Mouse (Mus musculus): ENCODE data around the gene Agtr1b. TPM values are rescaled to one million over a fixed set of nuclear protein-coding genes. Genes with fewer than 3 reads are reported as not detected.

Gene Agtr1b
- polyA plus RNA-seq, 1 experiment from 2014 or later = not detected

DNA sequence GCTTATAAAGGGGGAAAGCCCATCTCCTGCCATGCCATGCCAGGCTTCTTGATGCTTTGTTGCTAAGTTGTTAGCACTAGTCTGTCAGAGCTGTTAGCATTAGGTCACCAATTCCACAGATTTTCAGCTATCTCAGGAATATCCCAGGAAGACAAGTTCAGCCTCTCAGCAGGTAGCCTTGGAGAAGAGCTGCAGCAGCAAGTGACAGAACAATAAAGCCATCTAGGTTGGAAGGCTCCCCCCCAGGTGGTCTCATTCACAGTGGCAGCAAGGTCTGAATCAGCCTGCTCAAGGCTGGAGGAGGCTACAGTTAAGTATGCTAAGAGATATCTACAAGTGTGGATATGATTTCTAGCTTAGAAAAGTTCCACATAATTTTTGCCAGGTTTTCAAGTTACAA, 75.6 kb downstream of the Agtr1b start:
- Histone ChIP-seq H3K27me3 (replicated peaks) (no peaks in the 10 kb centered on the region), H3K4me2 (no peak overlapping the region), H3K4me1 (replicated peaks) (no peaks in the 10 kb centered on the region), H3K9ac (no peak overlapping the region), H3K36me3 (no peaks in the 10 kb centered on the region), H3K4me3 (no peak overlapping the region), H3K27ac (ENCODE audit: poor library complexity, severe bottlenecking) (no peak overlapping the region), H3K9me3 (replicated peaks) (no peaks in the 10 kb centered on the region)
- no peak for ATAC-seq (ENCODE audit: insufficient number of reproducible peaks, low FRiP score)

- Histone ChIP-seq H3K9me3 (replicated peaks) (no peaks in the 10 kb centered on the region), H3K27me3 (replicated peaks) (no peaks in the 10 kb centered on the region), H3K27ac (ENCODE audit: poor library complexity, severe bottlenecking) (no peak overlapping the region), H3K4me3 (no peak overlapping the region), H3K4me1 (replicated peaks) (no peaks in the 10 kb centered on the region), H3K4me2 (no peak overlapping the region), H3K36me3 (no peaks in the 10 kb centered on the region), H3K9ac (no peak overlapping the region)
- ATAC-seq (ENCODE audit: insufficient number of reproducible peaks, low FRiP score) = no peak
- 80% methylated on average over 2 of the region's 2 CpGs for WGBS
Observed at GRCm38 (mm10) chr3:20288761-20289160, 78.2 kb downstream of the Agtr1b start.

- ATAC-seq (ENCODE audit: insufficient number of reproducible peaks, low FRiP score) = no peak
- H3K27me3 ChIP-seq (replicated peaks) = no peaks in the 10 kb centered on the region
- no peaks in the 10 kb centered on the region for H3K9me3 ChIP-seq (replicated peaks)
- H3K4me2 ChIP-seq = no peak overlapping the region
- H3K9ac ChIP-seq = no peak overlapping the region
- no peak overlapping the region for H3K4me3 ChIP-seq
- H3K27ac ChIP-seq (ENCODE audit: poor library complexity, severe bottlenecking) = no peak overlapping the region
- H3K4me1 ChIP-seq (replicated peaks) = no peaks in the 10 kb centered on the region
- no peaks in the 10 kb centered on the region for H3K36me3 ChIP-seq
- WGBS = 63% methylated on average over 1 of the region's 1 CpGs
Observed at GRCm38 (mm10) chr3:20281796-20282195, 85.2 kb downstream of the Agtr1b start.

- H3K4me2 ChIP-seq = no peak within 1 kb of the TSS
- 79% methylated on average over 3 of the region's 3 CpGs for WGBS
- no peak for ATAC-seq (ENCODE audit: insufficient number of reproducible peaks, low FRiP score)
- H3K9me3 ChIP-seq (replicated peaks) = no peaks in the 10 kb centered on the region
- no peak within 1 kb of the TSS for H3K9ac ChIP-seq
- no peaks in the 10 kb centered on the region for H3K36me3 ChIP-seq
- no peak within 1 kb of the TSS for H3K27ac ChIP-seq (ENCODE audit: poor library complexity, severe bottlenecking)
- H3K27me3 ChIP-seq (replicated peaks) = no peaks in the 10 kb centered on the region
- H3K4me1 ChIP-seq (replicated peaks) = no peaks in the 10 kb centered on the region
- H3K4me3 ChIP-seq = no peak within 1 kb of the TSS
Observed at GRCm38 (mm10) chr3:20275633-20276032, 91.3 kb downstream of the Agtr1b start, which contains the start of gene Cpb1. Gene Cpb1, minus strand, starts transcription at chr3:20275733.

Other genes starting within 250 kb of the Agtr1b start
- gene Gyg, start 211.9 kb downstream of the Agtr1b start, polyA plus RNA-seq (2016; fragmentation: Nextera tagmentation; extraction: Ambion mirVana) = 687 and 707 TPM in 2 replicates
- gene Cpa3, start 125.0 kb downstream of the Agtr1b start, polyA plus RNA-seq (2016; fragmentation: Nextera tagmentation; extraction: Ambion mirVana) = 0.53 and 0.54 TPM in 2 replicates
- gene Cpb1, start 91.4 kb downstream of the Agtr1b start, polyA plus RNA-seq (2016; fragmentation: Nextera tagmentation; extraction: Ambion mirVana) = 0.44 TPM in 1 of 2 replicates, not detected in the other